Mouse (Mus musculus) right cerebral cortex, postnatal 25 days (tissue): ENCODE data around the gene Plvap.
"Not testable (repeated sequence)": the region's sequence is repeated elsewhere in the genome, so short reads cannot be mapped to it uniquely, and the experiment has no call there.

Source experiments
- DNase-seq: peaks from one replicate; pipeline ENCODE4 v3.0.0; 2022

Gene Plvap

DNA sequence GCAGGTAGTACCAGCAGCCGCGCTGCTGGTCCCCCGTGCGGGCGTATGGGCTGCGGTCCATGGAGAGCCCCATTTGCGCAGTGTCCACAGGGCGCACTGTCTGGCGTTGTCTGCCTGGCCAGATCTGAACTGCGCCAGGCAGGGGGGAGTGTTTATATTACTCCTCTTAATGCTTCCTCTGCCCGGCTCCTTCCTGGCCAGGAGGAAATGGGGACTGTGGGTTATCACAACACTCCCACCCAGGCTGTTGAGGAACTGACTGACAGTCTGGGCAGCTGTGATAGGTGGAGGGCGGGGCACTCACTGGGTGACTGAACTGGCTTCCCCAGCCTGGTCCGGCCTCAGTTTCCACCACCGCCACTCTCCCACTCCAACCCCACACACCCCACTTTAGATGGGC, at the start of gene Plvap:
Gene Plvap, minus strand, starts transcription at position 109 of the 400 bp plus-strand sequence.
- DNase-seq: no peak

GRCm38 (mm10) chr8:71560765-71561164, 49.2 kb upstream of the Plvap start:
- no peak for DNase-seq

GRCm38 (mm10) chr8:71560071-71560470, 48.5 kb upstream of the Plvap start:
- DNase-seq: no peak

DNA sequence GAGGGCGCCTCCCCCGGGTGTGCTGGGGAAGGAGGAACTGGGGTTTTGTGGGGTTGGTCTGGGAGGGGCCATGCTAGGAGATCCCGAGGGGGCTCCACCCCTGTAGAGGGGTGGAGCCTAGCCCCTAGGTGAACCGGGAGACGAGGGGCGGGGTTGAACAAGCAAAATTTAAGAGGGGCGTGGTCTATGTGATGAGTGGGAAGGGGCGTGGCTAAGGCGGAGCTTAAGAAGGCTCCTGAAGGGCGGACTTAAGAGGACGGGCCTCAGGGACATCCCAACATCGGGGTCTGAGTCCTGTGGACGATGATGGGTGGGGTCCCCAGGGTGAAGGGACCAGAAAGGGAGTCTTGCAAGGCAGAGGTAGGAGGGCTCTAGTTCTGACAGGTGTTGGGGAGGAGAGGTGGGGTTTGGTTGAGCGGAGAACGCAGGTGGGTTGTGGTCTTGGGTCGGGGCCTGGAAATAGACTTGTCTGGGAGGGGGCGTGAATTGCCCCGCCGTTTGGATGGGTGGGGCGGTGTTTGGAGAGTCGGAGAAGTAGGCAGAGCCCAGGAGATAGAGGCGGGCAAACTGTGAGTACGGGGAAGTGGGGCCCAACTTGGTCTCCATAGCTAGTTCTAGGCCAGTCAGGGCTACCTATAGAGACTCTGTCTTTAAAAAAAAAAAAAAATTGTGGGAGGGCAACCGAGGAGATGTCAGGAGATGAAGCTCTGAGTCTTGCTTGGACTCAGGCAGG, 47.6 kb upstream of the Plvap start:
- no peak for DNase-seq

- DNase-seq: no peak
These were observed 46.8 kb upstream of the Plvap start, which contains the start of gene Tmem221 for GRCm38 (mm10) chr8:71558071-71558957. Gene Tmem221 (minus strand): TSS chr8:71558871.

GRCm38 (mm10) chr8:71554644-71555043, 43.1 kb upstream of the Plvap start:
- DNase-seq: no peak

- DNase-seq: no peak
These were observed 42.4 kb upstream of the Plvap start for GRCm38 (mm10) chr8:71554001-71554400.

GRCm38 (mm10) chr8:71552770-71553169, 41.2 kb upstream of the Plvap start:
- DNase-seq: no peak

DNA sequence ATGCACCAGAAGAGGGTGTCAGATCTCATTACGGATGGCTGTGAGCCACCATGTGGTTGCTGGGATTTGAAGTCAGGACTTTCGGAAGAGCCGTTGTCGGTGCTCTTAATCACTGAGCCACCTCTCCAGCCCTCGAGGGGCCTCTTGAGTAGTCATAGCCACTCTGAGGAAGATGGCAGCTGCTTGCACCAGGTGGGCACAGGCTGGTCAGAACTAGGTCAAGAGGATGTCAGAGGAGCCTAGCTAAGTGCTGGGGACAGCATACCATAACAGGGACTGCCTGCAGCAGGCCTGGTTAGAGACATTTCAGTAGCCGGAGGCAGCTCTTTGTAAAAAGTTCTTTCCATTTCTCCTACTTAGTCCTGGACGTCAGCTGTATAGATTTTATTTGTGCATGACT, 39.2 kb upstream of the Plvap start:
- no peak for DNase-seq

DNA sequence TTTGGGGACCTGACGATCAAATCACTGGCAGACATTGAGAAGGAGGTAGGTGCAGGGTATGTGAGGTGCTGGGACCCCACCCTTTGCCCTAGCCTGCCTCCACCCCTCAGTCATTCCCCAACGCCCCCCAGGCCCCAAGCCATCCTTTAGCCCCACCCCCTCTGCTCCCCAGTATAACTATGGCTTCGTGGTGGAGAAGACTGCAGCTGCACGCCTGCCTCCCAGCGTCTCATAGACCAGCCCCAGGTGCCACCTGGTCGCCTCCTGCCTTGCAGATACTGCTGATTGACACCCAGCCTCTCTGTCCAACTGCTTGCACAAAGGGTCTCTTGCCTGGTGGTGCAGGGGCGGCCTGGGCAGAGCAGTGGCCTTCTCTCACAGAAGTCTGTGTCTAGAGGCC, 36.0 kb upstream of the Plvap start:
- no peak for DNase-seq

DNA sequence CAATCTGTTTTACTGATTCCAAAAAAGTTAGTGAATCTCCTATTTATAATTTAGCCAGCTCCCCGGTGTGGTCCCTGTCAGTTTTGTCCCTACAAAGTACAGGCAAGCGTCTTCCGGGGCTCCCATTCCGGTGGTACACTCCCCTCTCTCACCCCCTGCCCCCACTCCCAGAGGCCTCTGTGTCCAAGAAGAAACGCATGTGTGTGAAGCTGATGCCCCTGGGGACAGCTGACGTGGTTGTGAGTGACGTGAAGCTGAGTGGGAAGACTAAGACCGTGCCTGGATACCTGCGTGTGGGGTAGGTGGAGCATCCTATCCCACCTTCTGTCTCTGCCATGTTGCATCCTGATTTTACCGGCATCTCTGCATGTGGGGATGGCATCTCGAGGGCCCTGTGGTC, 33.5 kb upstream of the Plvap start:
- no peak for DNase-seq

GRCm38 (mm10) chr8:71543755-71544154, 32.2 kb upstream of the Plvap start:
- DNase-seq: no peak

- DNase-seq: peak; percentile 96
These were observed 31.2 kb upstream of the Plvap start, which contains the start of gene Mvb12a for GRCm38 (mm10) chr8:71542632-71543343. Gene Mvb12a (plus strand): TSS chr8:71542922.

DNA sequence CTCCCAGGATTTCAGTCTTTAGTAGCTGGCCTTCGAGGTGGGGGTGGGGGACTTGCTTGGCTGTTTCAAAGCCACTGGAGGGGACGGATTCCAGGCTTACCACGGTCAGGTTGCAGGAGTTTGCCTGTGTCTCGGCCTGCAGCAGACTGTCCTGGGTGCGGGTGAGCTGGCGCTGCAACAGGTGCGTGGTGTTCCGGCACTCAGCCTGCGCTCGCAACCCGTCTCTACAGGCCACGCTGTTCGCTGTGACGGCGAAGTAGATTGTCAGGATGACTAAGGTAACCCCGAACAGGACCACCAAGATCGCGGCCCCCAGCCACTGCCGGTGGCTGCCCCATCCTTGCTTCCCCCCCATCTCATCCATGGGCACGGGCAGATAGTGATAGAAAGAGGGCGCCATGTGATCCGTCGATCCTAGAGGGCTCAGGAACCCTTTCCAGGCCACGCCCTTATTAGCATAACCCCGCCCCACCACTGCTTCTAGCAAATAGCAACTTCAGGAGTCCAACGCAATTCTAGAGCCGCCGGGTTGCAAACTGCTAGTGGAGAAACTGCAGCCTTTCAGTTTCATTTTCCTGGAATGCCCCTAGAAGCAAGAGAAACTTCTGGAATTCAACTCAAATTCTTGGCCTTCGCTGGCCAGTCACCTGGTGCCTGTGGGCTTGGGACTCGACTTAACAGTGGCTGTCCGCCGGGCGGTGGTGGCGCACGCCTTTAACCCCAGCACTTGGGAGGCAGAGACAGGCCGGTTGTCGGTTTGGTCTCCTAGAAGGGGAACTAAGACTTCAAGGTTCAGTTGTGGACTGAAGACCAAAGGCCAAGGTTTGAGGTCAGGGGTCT, 25.7 kb upstream of the Plvap start, which contains the start of gene Bst2:
Gene Bst2, minus strand, starts transcription at position 429 of the 840 bp plus-strand sequence.
- DNase-seq: no peak

DNA sequence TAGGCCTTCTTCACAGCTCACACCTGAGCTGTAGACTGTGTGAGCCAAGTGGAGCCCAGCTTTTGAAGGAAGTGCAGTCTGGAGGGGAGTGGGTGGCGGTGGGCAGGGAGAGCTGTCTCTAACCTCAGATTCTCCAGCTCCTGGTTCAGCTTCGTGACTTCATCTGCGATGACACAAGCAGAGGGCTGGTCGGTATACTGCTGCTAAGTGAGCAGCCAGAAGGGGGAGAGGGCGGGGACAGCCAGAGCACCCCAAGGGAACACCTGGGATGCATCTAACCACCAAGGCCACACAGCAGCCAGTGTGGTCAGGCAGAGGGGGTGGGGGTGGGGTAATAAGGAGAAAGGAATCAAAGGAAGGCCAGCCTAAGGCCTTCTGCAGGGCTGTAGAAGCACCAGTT, 24.1 kb upstream of the Plvap start:
- DNase-seq: no peak

DNA sequence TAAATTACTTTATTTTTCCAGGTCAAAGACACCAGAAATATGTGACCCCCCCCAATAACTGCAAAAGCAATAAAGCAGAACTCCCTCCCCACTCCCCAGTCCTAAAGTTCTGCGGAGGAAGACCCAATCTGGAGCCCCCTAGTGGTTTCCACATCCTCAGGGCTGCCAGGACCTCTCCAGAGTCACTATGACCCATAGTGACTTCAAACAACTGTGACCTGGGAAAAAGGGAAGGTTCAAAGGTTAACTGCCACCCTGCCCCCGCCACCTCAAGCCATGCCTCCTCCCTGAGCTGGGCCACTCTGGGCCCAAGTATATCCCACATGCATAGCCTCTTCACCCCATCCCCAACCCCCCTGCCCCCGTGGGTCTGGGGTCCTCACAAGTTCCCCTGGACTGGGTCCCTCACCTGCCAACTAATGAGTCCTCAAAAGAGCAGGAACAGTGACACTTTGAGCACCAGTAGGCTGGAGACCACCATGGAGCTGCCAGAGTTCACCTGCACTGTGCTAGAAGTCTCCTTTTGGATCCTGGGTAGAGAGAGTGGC, 22.8 kb upstream of the Plvap start:
- DNase-seq: no peak

DNA sequence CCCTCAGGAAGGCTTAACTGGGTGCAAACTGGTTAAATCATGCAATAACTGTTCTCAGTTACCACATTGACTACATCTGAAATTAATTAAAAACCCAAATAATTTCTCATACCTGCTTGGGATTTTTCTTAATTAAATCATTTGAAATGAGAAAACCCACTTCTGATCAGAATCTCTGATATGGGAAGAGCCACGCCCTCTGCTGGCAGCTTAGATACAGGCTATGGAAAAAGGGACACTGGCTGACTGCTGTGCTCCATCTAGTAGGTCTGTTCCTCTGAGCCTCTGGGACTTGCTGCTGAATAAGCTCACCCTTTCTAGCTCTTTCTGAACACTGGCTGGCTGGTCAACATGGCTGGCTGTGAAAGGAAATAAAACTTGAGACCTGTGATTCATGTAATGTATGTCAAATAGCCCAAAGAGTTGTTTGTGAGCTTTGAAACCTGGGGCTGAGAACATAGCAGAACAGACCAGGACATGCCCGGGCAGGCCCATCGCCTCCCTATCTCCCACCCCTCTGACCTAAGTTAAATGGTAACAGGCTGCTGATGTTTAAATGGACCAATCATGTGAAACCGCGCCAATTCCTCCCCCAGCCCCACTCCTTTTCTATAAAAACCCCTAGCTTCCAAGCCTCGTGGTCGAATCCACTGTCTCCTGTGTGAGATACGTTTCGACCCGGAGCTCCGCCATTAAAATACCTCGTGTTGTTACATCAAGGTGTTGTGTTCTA, 19.3 kb upstream of the Plvap start:
- not testable (repeated sequence) for DNase-seq

GRCm38 (mm10) chr8:71528362-71529073, 17.0 kb upstream of the Plvap start:
- no peak for DNase-seq

GRCm38 (mm10) chr8:71527162-71527870, 15.8 kb upstream of the Plvap start:
- no peak for DNase-seq

GRCm38 (mm10) chr8:71526272-71526671, 14.7 kb upstream of the Plvap start:
- no peak for DNase-seq
